Mouse (Mus musculus) cerebellum, adult 2 months (tissue): ENCODE data around the gene Gm35549.

Experiments
- CTCF ChIP-seq: fragments of 200-500 bp; IDR thresholded peaks from 2 replicates; pipeline ENCODE4 v1.5.1; 2011; ENCODE audit warnings: low read depth, mild to moderate bottlenecking, control low read depth, low read length, moderate library complexity, borderline replicate concordance; ENCODE audit not compliant: insufficient read depth
- POLR2A ChIP-seq: fragments of 200-500 bp; IDR thresholded peaks from 2 replicates; pipeline ENCODE4 v1.6.1; 2011; ENCODE audit warnings: low read length, control low read depth, borderline replicate concordance; ENCODE audit not compliant: insufficient read depth

- TF ChIP-seq CTCF = no peak
- no peak for TF ChIP-seq POLR2A
Observed at GRCm38 (mm10) chr9:122829826-122830380, 13.9 kb downstream of the Gm35549 start.
